Mouse (Mus musculus): Measurements from ENCODE around the gene Ino80e. TPM values are rescaled to one million over a fixed set of nuclear protein-coding genes. Genes with fewer than 3 reads are reported as not detected.
"Not testable (repeated sequence)": the region's sequence is repeated elsewhere in the genome, so short reads cannot be mapped to it uniquely, and the experiment has no call there.

Gene Ino80e
- total RNA-seq (2021), result 10 to 100 TPM; 49.2 to 49.4 TPM
- long read RNA-seq, experiment 1, transcript Ino80e-203 (7 exons, 1,973 nt), result minor isoform, 11 of 34 reads
- long read RNA-seq, experiment 1, transcript Ino80e-214 (6 exons, 883 nt), result major isoform, 13 of 34 reads
- long read RNA-seq, experiment 1, partial matches to known transcripts, result 3 of 34 reads
- long read RNA-seq, experiment 1, other reads (novel, unspliced or antisense), result 5 of 34 reads
- long read RNA-seq, experiment 2, transcript Ino80e-203 (7 exons, 1,973 nt), result major isoform, 20 of 50 reads
- long read RNA-seq, experiment 2, transcript Ino80e-214 (6 exons, 883 nt), result minor isoform, 13 of 50 reads
- long read RNA-seq, experiment 2, partial matches to known transcripts, result 2 of 50 reads
- long read RNA-seq, experiment 2, other reads (novel, unspliced or antisense), result 11 of 50 reads

GRCm38 (mm10) chr7:126862147-126862784 is at the start of gene Ino80e:
Ino80e (minus strand) TSS chr7:126862377.
- TF ChIP-seq CTCF (conservative IDR thresholded peaks at IDR 0.05), result no peak
- Histone ChIP-seq H3K27ac (peak within 1 kb of the TSS; percentile 93), H3K4me3 (peak within 1 kb of the TSS; percentile 98)

DNA sequence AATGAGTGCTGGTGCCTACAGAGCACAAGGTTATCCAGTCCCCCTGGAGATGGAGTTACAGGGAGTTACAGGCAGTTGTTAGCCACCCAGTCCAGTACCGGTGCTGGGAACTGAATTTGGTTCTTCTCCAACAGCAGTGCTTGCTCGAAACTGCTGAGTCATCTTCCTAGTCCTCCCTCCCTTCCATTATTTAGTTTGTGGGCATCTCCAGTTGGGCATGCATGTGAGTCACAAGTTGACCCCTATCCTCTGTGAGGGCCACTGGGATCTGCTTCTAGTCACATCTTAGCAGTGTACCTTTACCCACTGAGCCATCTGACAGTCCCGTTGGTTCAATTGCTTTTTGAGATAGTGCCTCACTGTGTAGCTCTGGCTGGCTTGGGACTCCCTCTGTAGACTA is 43.4 kb upstream of the Ino80e start:
- DNase-seq (ENCODE audit: low spot score in 2 of 2), result no peak
- Histone ChIP-seq H3K27ac (no peak overlapping the region), H3K4me3 (no peak overlapping the region)
- TF ChIP-seq CTCF (conservative IDR thresholded peaks at IDR 0.05), result no peak

More at GRCm38 (mm10) chr7:126862147-126862784, at the start of gene Ino80e:
- DNase-seq (ENCODE audit: low spot score in 2 of 2), result peak; percentile 93 to 94

GRCm38 (mm10) chr7:126899781-126900180 is 37.6 kb upstream of the Ino80e start:
- not testable (repeated sequence) for H3K4me3 ChIP-seq

GRCm38 (mm10) chr7:126898102-126898990 is 36.2 kb upstream of the Ino80e start:
- H3K27ac ChIP-seq, result peak overlapping the region; percentile 96
- no peak for TF ChIP-seq CTCF (conservative IDR thresholded peaks at IDR 0.05)
- DNase-seq (ENCODE audit: low spot score in 2 of 2), result peak; percentile 93 to 97
- H3K4me3 ChIP-seq, result peak overlapping the region; percentile 74

More at GRCm38 (mm10) chr7:126899781-126900180, 37.6 kb upstream of the Ino80e start:
- not testable (repeated sequence) for DNase-seq (ENCODE audit: low spot score in 2 of 2); H3K27ac ChIP-seq

DNA sequence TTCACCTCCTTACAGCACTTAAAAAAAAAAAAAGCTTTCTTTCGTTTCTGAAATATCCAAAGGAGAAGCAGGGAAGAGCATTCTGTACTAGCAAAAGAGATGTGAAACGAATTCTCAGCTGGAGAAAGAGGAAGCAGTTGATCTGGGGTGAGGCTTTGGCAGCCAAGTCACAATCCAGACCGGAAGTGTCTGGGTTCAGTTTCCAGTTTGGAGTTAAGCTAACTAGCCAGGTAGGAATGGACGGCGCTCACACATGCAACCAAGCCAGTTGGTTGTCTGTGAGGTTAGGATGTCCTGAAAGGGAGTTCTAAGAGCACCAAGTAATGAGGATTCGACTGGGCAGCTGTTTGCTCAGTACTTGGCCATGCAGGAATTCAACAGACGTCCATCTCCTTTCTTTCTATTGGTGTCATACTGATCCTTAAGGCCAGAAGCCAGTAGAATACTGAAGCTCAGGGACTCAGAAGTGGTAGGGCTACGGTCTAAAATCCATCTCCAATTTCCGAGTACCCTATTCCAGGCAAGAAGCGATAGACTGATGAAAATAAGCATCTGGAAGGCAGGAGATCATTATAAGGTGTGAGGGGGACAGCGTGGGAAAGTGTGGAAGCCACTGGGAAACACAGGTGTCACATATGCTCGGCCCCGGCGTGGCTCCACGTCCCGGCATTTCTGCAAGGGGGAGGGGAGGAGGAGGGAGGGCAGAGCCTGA is 35.4 kb upstream of the Ino80e start:
- TF ChIP-seq CTCF (conservative IDR thresholded peaks at IDR 0.05), result no peak
- peak overlapping the region; percentile 96 for H3K27ac ChIP-seq
- DNase-seq (ENCODE audit: low spot score in 2 of 2), result no peak
- H3K4me3 ChIP-seq, result peak overlapping the region; percentile 74

- peak overlapping the region; percentile 96; the same call in 1 of the 2 replicates for H3K27ac ChIP-seq
- no peak for DNase-seq (ENCODE audit: low spot score in 2 of 2)
- TF ChIP-seq CTCF (conservative IDR thresholded peaks at IDR 0.05), result no peak
- no peak overlapping the region; the same call in 1 of the 2 replicates for H3K4me3 ChIP-seq
These were observed 34.7 kb upstream of the Ino80e start for GRCm38 (mm10) chr7:126896912-126897311.

GRCm38 (mm10) chr7:126888852-126889251 is 26.7 kb upstream of the Ino80e start:
- peak; percentile 67 for TF ChIP-seq CTCF (conservative IDR thresholded peaks at IDR 0.05)
- Histone ChIP-seq H3K4me3 (no peak overlapping the region), H3K27ac (no peak overlapping the region)
- DNase-seq (ENCODE audit: low spot score in 2 of 2), result no peak

DNA sequence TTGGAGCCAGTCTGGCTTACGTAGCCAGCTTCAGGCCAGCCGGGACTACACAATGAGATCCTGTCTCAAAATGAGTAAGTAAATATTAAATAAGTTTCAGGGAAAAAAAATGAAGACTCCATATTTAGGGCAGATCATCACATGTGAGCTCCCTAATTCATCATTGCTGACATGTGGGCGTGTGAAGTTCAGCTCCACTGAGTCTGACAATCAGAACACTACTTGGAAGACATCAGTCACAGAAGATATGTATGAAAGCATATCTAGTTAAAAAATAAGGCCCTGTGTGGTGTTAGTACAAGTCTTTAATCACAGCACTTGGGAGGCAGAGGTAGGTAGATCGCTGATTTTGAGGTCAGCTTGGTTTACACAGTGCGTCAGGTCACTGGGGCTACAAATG is 25.1 kb upstream of the Ino80e start:
- TF ChIP-seq CTCF (conservative IDR thresholded peaks at IDR 0.05), result no peak
- Histone ChIP-seq H3K4me3 (no peak overlapping the region), H3K27ac (no peak overlapping the region)
- DNase-seq (ENCODE audit: low spot score in 2 of 2), result no peak

GRCm38 (mm10) chr7:126884286-126885164 is 22.3 kb upstream of the Ino80e start, which contains the start of gene Taok2:
Taok2 (minus strand) TSS chr7:126884703.
- peak within 1 kb of the TSS; percentile 86 for H3K4me3 ChIP-seq
- peak within 1 kb of the TSS; percentile 97 for H3K27ac ChIP-seq
- DNase-seq (ENCODE audit: low spot score in 2 of 2), result peak; percentile 98 to 99
- no peak; the same call in 1 of the 2 replicates for TF ChIP-seq CTCF (conservative IDR thresholded peaks at IDR 0.05)

DNA sequence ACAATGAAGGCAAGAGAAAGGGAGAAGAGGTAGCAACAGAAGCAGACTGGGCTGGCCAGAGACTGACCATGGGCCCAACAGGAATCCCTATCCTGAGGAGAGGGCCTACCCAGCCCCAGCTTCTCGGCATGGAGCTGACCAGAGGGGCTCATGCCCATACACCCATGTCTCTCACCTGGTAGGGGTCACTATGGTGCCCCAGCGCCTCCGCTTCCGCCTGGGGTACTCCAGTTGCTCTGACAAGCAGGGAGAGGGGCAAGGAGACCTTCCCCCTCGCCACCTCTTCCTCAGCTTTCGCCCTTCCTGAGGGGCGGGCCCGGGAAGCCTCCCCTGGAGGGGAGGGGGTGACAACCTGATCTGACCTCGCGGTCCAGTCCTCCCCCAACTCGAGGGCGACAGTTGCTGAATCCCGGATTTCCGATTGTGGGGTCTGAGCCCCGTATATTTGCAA is 21.6 kb upstream of the Ino80e start:
- H3K4me3 ChIP-seq, result peak overlapping the region; percentile 86
- no peak for DNase-seq (ENCODE audit: low spot score in 2 of 2)
- no peak for TF ChIP-seq CTCF (conservative IDR thresholded peaks at IDR 0.05)
- peak overlapping the region; percentile 97 for H3K27ac ChIP-seq

- Histone ChIP-seq H3K27ac (peak overlapping the region; percentile 72), H3K4me3 (peak overlapping the region; percentile 86)
- no peak for DNase-seq (ENCODE audit: low spot score in 2 of 2)
- no peak for TF ChIP-seq CTCF (conservative IDR thresholded peaks at IDR 0.05)
These were observed 18.9 kb upstream of the Ino80e start for GRCm38 (mm10) chr7:126881040-126881439.
